Mouse (Mus musculus): ENCODE results near the gene Tiparp. TPM values are rescaled to one million over a fixed set of nuclear protein-coding genes. Genes with fewer than 3 reads are reported as not detected.

Gene Tiparp
- 3.9 and 4.5 TPM in 2 replicates for polyA plus RNA-seq (2012)

GRCm38 (mm10) chr3:65527691-65528601 lies at the start of gene Tiparp:
TSS of gene Tiparp (plus strand) at chr3:65528410.

Other genes with a start within 250 kb of the Tiparp start
- gene Ssr3, start 135.8 kb upstream of the Tiparp start, polyA plus RNA-seq (2012): 20.6 and 21.5 TPM in 2 replicates
- 0.16 and 0.90 TPM in 2 replicates for gene Lekr1, start 137.8 kb downstream of the Tiparp start, polyA plus RNA-seq (2012)